Mouse (Mus musculus) MEL-GATA-1-ER (cell line): ENCODE data around the gene Cdh13.
A peak's percentile ranks its signal among the peaks of the same experiment; 100 is the strongest.

Experiments
- DNase-seq: peaks from one replicate; pipeline ENCODE4 v3.0.0-alpha.2; 2012; ENCODE audit warnings: low read depth; ENCODE audit errors: extremely low read depth

Gene Cdh13

GRCm38 (mm10) chr8:119344190-119344856, 1060.8 kb downstream of the Cdh13 start, which contains the start of gene Hsbp1:
Gene Hsbp1 (plus strand): TSS chr8:119344488.
- DNase-seq: peak; percentile 97

GRCm38 (mm10) chr8:119345029-119345682, 1061.6 kb downstream of the Cdh13 start:
- DNase-seq: peak; percentile 17

GRCm38 (mm10) chr8:119345683-119346075, 1062.1 kb downstream of the Cdh13 start:
- peak; percentile 55 for DNase-seq

- DNase-seq: no peak
Measured at GRCm38 (mm10) chr8:119351647-119352046, 1068.1 kb downstream of the Cdh13 start.

- DNase-seq: peak; percentile 59
Measured at GRCm38 (mm10) chr8:119352977-119353658, 1069.6 kb downstream of the Cdh13 start.

GRCm38 (mm10) chr8:119353659-119354023, 1070.1 kb downstream of the Cdh13 start:
- no peak for DNase-seq

- peak; percentile 25 for DNase-seq
Measured at GRCm38 (mm10) chr8:119356631-119357030, 1073.1 kb downstream of the Cdh13 start.

- DNase-seq: no peak
Measured at GRCm38 (mm10) chr8:119358175-119358574, 1074.6 kb downstream of the Cdh13 start.

GRCm38 (mm10) chr8:119358836-119359235, 1075.3 kb downstream of the Cdh13 start:
- DNase-seq: peak; percentile 15

- DNase-seq: no peak
Measured at GRCm38 (mm10) chr8:119360686-119361295, 1077.3 kb downstream of the Cdh13 start.
